Mouse (Mus musculus) intestine, embryonic 16.5 days (tissue): ENCODE data around the gene Kif20b. TPM values are rescaled to one million over a fixed set of nuclear protein-coding genes. Genes with fewer than 3 reads are reported as not detected.

ENCODE experiments used
- ATAC-seq: fragments of 200-750 bp; cut with Nextera tagmentation; 2 replicates; pipeline ENCODE4 v1.8.0; 2017; ENCODE audit warnings: moderate TSS enrichment, moderate library complexity
- H3K27ac ChIP-seq: fragments of 300-500 bp; sonication (generic); 2 replicates; pipeline ENCODE4 v1.5.1; 2014; ENCODE audit warnings: mild to moderate bottlenecking, low read length
- H3K27me3 ChIP-seq: fragments of 300-500 bp; sonication (generic); replicated peaks from 2 replicates; pipeline ENCODE4 v1.6.1; 2014; ENCODE audit warnings: low read length, control low read depth, mixed read lengths; ENCODE audit not compliant: control insufficient read depth, insufficient read depth
- H3K36me3 ChIP-seq: fragments of 300-500 bp; sonication (generic); 2 replicates; pipeline ENCODE4 v1.6.1; 2014; ENCODE audit warnings: low read length, control low read depth; ENCODE audit not compliant: control insufficient read depth, insufficient read depth
- H3K4me1 ChIP-seq: fragments of 300-500 bp; sonication (generic); 2 replicates; pipeline ENCODE4 v1.6.1; 2014; ENCODE audit warnings: low read length, control low read depth, mixed read lengths; ENCODE audit not compliant: control insufficient read depth, insufficient read depth
- H3K4me2 ChIP-seq: fragments of 300-500 bp; sonication (generic); 2 replicates; pipeline ENCODE4 v1.6.1; 2014; ENCODE audit warnings: low read depth, low read length, control low read depth
- H3K4me3 ChIP-seq: fragments of 300-500 bp; sonication (generic); 2 replicates; pipeline ENCODE4 v1.5.1; 2014; ENCODE audit warnings: mild to moderate bottlenecking, low read length
- H3K9ac ChIP-seq: fragments of 300-500 bp; sonication (generic); 2 replicates; pipeline ENCODE4 v1.6.1; 2014; ENCODE audit warnings: low read depth, low read length
- H3K9me3 ChIP-seq: fragments of 300-500 bp; sonication (generic); 2 replicates; pipeline ENCODE4 v1.6.1; 2016; ENCODE audit warnings: low read length, control low read depth; ENCODE audit not compliant: control insufficient read depth
- WGBS: fragments of 180-500 bp; shearing (Covaris S2); extraction: QIAGEN DNeasy Blood & Tissue Kit; methylation state at CpG from one replicate; pipeline ENCODE4 v1.1.7; 2014; 5-methylcytosine and 5-hydroxymethylcytosine counted together
- polyA plus RNA-seq: library from polyadenylated mRNA; unstranded; fragments of >200 nt; fragmentation: Nextera tagmentation; extraction: Ambion mirVana; gene quantifications from 2 replicates; pipeline ENCODE4 v1.2.1, GENCODE M21; 2015

Kif20b gene
- 40.8 and 48.4 TPM in 2 replicates for polyA plus RNA-seq

DNA sequence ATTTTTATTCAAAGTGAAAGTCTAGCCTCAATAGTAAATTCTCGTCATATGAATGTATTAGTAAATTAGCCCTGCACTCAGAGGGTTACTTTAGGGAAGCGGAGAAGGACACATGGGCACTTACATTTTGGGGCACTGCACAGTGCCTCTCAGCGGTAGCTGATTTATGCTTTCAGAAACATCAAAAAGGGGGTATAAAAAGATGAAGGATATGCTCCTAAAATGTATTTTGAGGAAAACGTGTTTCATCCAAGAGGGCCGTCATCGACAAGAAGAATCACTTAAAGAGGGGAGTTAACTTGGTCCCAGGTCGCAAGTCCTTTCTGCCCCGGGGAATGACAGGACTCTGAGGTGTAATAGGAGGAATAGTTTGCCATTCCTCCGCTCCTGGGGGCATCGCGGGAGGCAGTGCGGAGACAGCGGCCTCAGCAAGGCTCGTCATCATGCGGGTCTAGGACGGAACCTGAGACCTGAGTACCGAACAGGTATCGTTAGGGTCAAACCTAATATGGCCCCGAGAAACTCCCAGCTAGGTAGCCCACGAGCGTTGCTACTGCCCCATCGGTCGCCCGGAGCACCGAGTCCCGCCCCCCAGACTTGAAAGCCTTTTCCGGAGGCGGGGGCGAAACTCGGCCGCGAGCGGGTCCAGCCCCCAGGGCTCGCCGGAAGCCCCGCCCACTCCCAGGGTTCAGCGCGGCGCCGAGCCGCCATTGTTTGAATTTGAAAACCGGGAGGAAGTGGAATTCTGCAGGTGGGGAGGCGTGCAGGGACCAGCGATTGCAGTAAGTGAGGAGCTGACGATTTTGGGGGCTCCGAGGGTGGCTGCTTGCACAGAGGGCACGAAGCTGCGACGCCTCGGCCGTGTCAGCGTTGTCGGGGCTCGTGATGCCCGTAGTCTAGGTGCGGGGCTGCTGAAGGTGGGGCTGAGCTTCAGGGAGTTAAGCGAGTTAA is at the start of gene Kif20b:
Gene Kif20b, plus strand, starts transcription at position 710 of the 951 bp plus-strand sequence.
- Histone ChIP-seq H3K27ac (peak within 1 kb of the TSS; percentile 78), H3K4me1 (no peaks in the 10 kb centered on the region), H3K4me2 (peak within 1 kb of the TSS; percentile 73), H3K4me3 (peak within 1 kb of the TSS; percentile 97), H3K27me3 (no peaks in the 10 kb centered on the region), H3K9me3 (no peaks in the 10 kb centered on the region), H3K36me3 (no peaks in the 10 kb centered on the region), H3K9ac (peak within 1 kb of the TSS; percentile 76)
- ATAC-seq, result peak; percentile 98
- WGBS, result under 1% methylated on average over 57 of the region's 57 CpGs

GRCm38 (mm10) chr19:34876676-34877075 is 45.5 kb upstream of the Kif20b start:
- H3K27ac ChIP-seq, result no peak overlapping the region

DNA sequence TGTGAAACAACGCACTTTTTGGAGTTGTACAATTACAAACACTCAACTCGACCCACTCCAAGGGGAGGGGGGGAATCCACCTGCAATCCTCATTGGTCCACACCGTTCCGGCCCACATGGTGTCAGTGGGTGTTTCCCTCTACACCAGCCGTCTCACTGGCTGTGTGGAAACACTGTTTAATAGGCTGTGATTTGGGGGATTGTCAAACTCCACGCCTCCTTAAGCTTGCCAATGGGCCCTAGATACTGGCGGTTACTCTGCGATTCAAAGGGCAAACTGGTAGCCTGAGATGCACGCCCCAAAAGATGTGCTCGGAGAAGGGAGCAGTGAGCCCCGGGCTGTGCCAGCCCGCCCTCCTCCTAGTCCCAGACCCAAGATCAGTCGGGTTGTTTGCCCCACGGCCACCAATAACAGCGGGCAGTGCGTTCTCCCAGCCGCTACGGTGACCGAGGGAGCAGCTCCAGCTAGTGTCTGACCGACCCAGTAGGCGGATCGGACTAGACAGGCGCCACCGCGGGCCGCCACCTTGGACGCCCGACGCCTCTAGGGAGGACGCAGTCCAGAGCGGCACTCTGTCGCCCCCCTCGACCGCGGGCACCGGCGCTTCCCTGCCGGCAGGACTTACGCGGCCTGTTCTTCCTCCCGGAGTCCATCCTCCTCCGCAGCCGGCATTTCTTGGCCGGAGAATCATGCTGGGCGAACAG is 44.1 kb upstream of the Kif20b start:
- H3K27ac ChIP-seq, result peak overlapping the region; percentile 99
- H3K9me3 ChIP-seq, result no peaks in the 10 kb centered on the region
- peak overlapping the region; percentile 79 for H3K4me2 ChIP-seq
- peak; percentile 97 for ATAC-seq
- peak overlapping the region; percentile 98 for H3K9ac ChIP-seq
- no peaks in the 10 kb centered on the region for H3K36me3 ChIP-seq
- H3K4me3 ChIP-seq, result peak overlapping the region; percentile 92
- peaks cover 13% of the 10 kb centered on the region for H3K4me1 ChIP-seq
- no peaks in the 10 kb centered on the region for H3K27me3 ChIP-seq
- under 1% methylated on average over 45 of the region's 45 CpGs for WGBS

More at GRCm38 (mm10) chr19:34876676-34877075, 45.5 kb upstream of the Kif20b start:
- Histone ChIP-seq H3K9ac (no peak overlapping the region), H3K36me3 (no peaks in the 10 kb centered on the region), H3K4me2 (no peak overlapping the region), H3K4me3 (no peak overlapping the region), H3K4me1 (peaks cover 13% of the 10 kb centered on the region), H3K27me3 (no peaks in the 10 kb centered on the region), H3K9me3 (no peaks in the 10 kb centered on the region)
- 89% methylated on average over 7 of the region's 7 CpGs for WGBS
- no peak for ATAC-seq

DNA sequence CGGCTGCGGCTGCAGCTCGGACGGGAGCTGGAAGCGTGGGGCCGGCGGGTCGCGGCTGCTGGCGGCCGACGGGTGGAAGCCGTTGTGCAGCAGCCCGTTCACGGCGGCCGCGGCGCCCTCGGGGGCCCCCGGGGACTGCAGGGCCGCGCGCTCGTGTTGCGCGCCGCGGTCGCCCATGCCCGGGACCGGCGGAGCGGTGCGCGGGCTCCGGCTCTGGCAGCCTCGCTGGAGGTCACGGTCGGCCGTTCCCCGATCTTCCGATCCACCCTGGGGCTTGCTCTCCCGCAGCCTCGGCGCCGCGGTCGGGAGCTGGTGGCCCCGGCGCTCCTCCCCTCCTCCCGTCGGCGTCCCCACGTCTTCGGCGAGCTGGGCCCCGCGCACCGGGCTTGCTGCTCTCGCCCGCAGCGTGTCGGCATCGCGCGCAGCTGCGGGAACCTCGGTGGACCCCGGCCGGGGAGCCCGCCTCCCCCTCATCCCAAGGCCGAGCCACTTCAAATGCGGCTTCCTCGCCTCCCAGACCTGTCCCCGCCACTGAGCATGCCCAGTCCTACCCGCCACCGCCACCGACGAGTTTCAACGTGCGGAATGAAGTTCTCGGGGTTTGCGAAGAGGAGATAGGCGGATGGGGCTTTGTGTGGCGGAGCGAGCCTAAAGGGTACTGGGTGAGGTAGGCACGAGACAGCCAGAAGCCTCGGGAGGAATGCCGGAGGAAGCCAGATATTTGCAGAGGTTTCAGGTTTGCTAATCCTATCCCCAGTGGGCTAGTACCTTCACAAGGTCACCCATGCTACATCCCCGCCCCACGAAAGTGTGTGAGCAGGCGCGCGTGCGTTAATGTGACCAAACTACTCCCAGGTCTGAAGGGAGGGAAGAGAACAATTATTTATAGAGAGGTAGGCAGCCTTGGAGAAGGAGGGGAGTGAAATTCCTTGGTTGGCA is 43.3 kb upstream of the Kif20b start, which contains the start of gene Pank1:
Gene Pank1, minus strand, starts transcription at position 853 of the 939 bp plus-strand sequence.
- Histone ChIP-seq H3K27ac (peak within 1 kb of the TSS; percentile 99), H3K9ac (peak within 1 kb of the TSS; percentile 98), H3K9me3 (no peaks in the 10 kb centered on the region), H3K36me3 (no peaks in the 10 kb centered on the region), H3K4me2 (peak within 1 kb of the TSS; percentile 79), H3K4me3 (peak within 1 kb of the TSS; percentile 92), H3K4me1 (peaks cover 13% of the 10 kb centered on the region), H3K27me3 (no peaks in the 10 kb centered on the region)
- ATAC-seq, result peak; percentile 52
- WGBS, result under 1% methylated on average over 82 of the region's 96 CpGs

DNA sequence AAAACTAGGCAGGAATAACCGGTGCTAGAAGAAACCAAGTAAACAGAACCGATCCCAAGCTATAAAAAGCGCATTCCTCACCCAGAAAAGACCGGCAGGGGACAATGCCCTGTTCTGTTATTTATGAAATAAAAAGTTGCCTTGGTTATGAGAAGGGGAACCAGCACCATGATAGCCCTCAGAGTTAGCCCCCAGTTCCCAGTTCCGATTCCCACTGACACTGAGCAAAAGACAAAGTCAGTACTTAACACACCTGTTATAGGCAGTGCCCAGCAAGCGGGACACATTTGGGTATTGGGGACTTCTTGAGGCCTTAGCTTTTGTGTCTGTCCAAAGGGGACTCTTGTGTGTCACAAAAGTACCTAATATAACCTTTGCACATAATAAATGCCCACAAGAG is 42.5 kb upstream of the Kif20b start:
- Histone ChIP-seq H3K9me3 (no peaks in the 10 kb centered on the region), H3K4me3 (peak overlapping the region; percentile 92), H3K27ac (peak overlapping the region; percentile 99), H3K27me3 (no peaks in the 10 kb centered on the region), H3K36me3 (no peaks in the 10 kb centered on the region), H3K9ac (peak overlapping the region; percentile 98), H3K4me1 (peaks cover 13% of the 10 kb centered on the region), H3K4me2 (peak overlapping the region; percentile 79)
- ATAC-seq, result no peak
- 19% methylated on average over 6 of the region's 6 CpGs for WGBS

GRCm38 (mm10) chr19:34881160-34881559 is 41.0 kb upstream of the Kif20b start:
- ATAC-seq, result no peak
- WGBS, result 75% methylated on average over 5 of the region's 5 CpGs

GRCm38 (mm10) chr19:34882443-34882842 is 39.7 kb upstream of the Kif20b start:
- ATAC-seq, result no peak
- no peak overlapping the region for H3K9ac ChIP-seq
- no peaks in the 10 kb centered on the region for H3K27me3 ChIP-seq
- H3K4me1 ChIP-seq, result peaks cover 7% of the 10 kb centered on the region
- no peaks in the 10 kb centered on the region for H3K9me3 ChIP-seq
- H3K36me3 ChIP-seq, result no peaks in the 10 kb centered on the region
- H3K27ac ChIP-seq, result no peak overlapping the region
- no peak overlapping the region for H3K4me3 ChIP-seq
- no peak overlapping the region for H3K4me2 ChIP-seq
- 77% methylated on average over 2 of the region's 2 CpGs for WGBS

More at GRCm38 (mm10) chr19:34881160-34881559, 41.0 kb upstream of the Kif20b start:
- no peak overlapping the region for H3K9ac ChIP-seq
- no peak overlapping the region for H3K4me2 ChIP-seq
- no peak overlapping the region for H3K27ac ChIP-seq
- H3K4me3 ChIP-seq, result no peak overlapping the region
- no peaks in the 10 kb centered on the region for H3K27me3 ChIP-seq
- no peaks in the 10 kb centered on the region for H3K9me3 ChIP-seq
- H3K4me1 ChIP-seq, result peaks cover 13% of the 10 kb centered on the region
- no peaks in the 10 kb centered on the region for H3K36me3 ChIP-seq

DNA sequence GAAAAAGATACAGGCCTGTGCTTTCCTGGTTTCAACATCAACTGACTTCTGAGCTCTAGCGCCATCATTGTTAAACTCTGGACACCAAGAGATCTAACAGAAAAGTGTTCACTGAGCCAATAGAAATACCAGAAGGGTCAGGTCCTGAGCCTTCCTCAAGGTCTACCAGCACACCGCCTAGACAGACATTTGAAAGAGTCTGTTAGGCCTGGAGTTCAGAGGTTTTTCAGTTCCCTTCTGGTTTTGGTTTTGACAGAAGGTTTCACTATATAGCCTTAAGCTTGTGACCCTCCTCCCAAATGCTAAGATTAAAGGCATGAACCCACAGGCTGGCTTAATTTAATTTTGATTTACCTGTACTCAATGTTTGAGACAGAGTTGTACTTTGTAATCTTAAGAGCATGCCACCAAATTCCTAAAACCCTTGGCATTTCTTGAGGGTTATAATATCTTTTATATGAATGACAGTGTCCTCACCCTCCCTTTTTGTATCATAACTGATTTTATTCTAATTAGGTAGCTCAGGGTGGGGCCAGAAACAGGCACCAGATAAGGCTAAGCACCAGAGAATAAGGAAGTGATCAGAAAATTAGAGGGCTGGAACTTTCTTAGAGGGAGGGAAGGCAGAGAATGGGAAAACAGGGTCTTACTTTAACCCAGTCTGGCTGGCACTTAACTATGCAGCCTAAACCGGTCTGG is 38.5 kb upstream of the Kif20b start:
- Histone ChIP-seq H3K27ac (no peak overlapping the region), H3K27me3 (no peaks in the 10 kb centered on the region), H3K4me3 (no peak overlapping the region), H3K4me2 (no peak overlapping the region), H3K9ac (no peak overlapping the region), H3K9me3 (no peaks in the 10 kb centered on the region), H3K36me3 (no peaks in the 10 kb centered on the region), H3K4me1 (peaks cover 6% of the 10 kb centered on the region; the same call in 1 of the 2 replicates)
- WGBS, result 80% methylated on average over 3 of the region's 3 CpGs
- peak; percentile 34; the same call in 1 of the 2 replicates for ATAC-seq
